8 mouse cellular contexts compared by ENCODE assay signal in the genomic region with DNA sequence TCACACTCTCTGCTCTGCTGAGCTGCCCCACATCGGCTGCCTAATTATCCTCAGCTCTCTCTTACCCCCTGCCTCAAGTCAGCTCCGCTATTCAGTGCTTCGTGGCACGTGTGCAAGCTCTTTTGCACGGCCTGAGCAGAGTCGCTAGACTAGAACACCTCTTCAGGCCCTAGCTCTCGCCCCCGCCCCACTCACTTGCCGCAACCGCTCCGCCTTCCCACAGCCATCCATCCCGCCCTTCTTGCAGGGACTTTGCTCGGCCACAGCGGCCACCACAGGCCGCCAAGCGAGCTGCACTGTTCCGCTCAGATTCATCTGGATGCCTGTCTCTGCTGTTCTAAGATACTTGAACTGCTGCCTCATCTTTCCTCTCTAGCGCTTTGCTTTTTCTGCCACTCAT. TPM values are rescaled to one million over a fixed set of nuclear protein-coding genes. Genes with fewer than 3 reads are reported as not detected.
DNase-seq lines count a peak whose midpoint lies in the region; ATAC-seq lines count a peak whose summit lies in the region.

No protein-coding gene starts in this region.

- no peaks in the 10 kb centered on the region for H3K36me3 ChIP-seq in hindbrain, embryonic 13.5 days

- WGBS in hindbrain, embryonic 13.5 days, result under 1% methylated on average over 18 of the region's 18 CpGs

- DNase-seq in T-cell, adult 2 months (ENCODE audit: low spot score), result peak; percentile 86
- peak; percentile 81 to 84 for DNase-seq in cerebellum, postnatal 14 days
- DNase-seq in frontal cortex, postnatal 14 days (ENCODE audit: low spot score in 2 of 2), result peak; percentile 53 to 68
- DNase-seq in layer of hippocampus, postnatal 25 days (ENCODE audit: extremely low spot score in 1 of 2, low spot score in 1 of 2), result peak; percentile 48 to 68
- DNase-seq in lung, postnatal 14 days, result peak; percentile 81
- peak; percentile 77 for DNase-seq in ovary, postnatal 36 days (ENCODE audit: low spot score)
- DNase-seq in thymus, postnatal 14 days, result peak; percentile 88

- no peaks in the 10 kb centered on the region for H3K27me3 ChIP-seq in hindbrain, embryonic 13.5 days

- H3K9me3 ChIP-seq in hindbrain, embryonic 13.5 days, result no peaks in the 10 kb centered on the region

- peak overlapping the region; percentile 70 for H3K27ac ChIP-seq in hindbrain, embryonic 13.5 days

- peak overlapping the region; percentile 74 for H3K9ac ChIP-seq in hindbrain, embryonic 13.5 days

- H3K4me3 ChIP-seq in hindbrain, embryonic 13.5 days, result peak overlapping the region; percentile 49

- H3K4me1 ChIP-seq in hindbrain, embryonic 13.5 days (replicated peaks), result peaks cover 36% of the 10 kb centered on the region

- peak; percentile 57 for ATAC-seq in hindbrain, embryonic 13.5 days (ENCODE audit: low FRiP score)

- H3K4me2 ChIP-seq in hindbrain, embryonic 13.5 days, result peak overlapping the region; percentile 72

RNA-seq across cellular contexts. Expression of gene Vrk3, which starts 3.1 kb away (rescaled TPM):
- polyA plus RNA-seq in hindbrain, embryonic 13.5 days (2015; fragmentation: Nextera tagmentation; extraction: Ambion mirVana), result 28.4 and 33.0 TPM in 2 replicates
- 10 to 100 TPM; 33.8 to 35.0 TPM for total RNA-seq in layer of hippocampus, postnatal 25 days (2021)

RNA-seq across cellular contexts. Expression of gene Zfp473, which starts 5.8 kb away (rescaled TPM):
- polyA plus RNA-seq in hindbrain, embryonic 13.5 days (2015; fragmentation: Nextera tagmentation; extraction: Ambion mirVana), result 0.78 and 0.91 TPM in 2 replicates
- under 1 TPM; 0.31 to 0.37 TPM for total RNA-seq in layer of hippocampus, postnatal 25 days (2021)

RNA-seq across cellular contexts. Expression of gene Izumo2, which starts 36.5 kb away (rescaled TPM):
- polyA plus RNA-seq in hindbrain, embryonic 13.5 days (2015; fragmentation: Nextera tagmentation; extraction: Ambion mirVana), result not detected in 2 replicates
- total RNA-seq in layer of hippocampus, postnatal 25 days (2021), result not detected

Comparison
In these comparisons a context has a peak if more than half of its experiments do, and no peak if none do; other contexts are left out.
1. Peak in every context shown above with its lines: DNase-seq, ATAC-seq, H3K4me3 ChIP-seq and H3K27ac ChIP-seq.